Mouse (Mus musculus): ENCODE measurements around the gene Wdr73.

Wdr73 gene

GRCm38 (mm10) chr7:80894815-80895519 is 6.1 kb downstream of the Wdr73 start:
- DNase-seq (ENCODE audit: low spot score), result no peak

- no peak for DNase-seq (ENCODE audit: low spot score)
These were observed 6.9 kb downstream of the Wdr73 start for GRCm38 (mm10) chr7:80894196-80894595.

GRCm38 (mm10) chr7:80893753-80894129 is 7.3 kb downstream of the Wdr73 start:
- DNase-seq (ENCODE audit: low spot score), result no peak

DNA sequence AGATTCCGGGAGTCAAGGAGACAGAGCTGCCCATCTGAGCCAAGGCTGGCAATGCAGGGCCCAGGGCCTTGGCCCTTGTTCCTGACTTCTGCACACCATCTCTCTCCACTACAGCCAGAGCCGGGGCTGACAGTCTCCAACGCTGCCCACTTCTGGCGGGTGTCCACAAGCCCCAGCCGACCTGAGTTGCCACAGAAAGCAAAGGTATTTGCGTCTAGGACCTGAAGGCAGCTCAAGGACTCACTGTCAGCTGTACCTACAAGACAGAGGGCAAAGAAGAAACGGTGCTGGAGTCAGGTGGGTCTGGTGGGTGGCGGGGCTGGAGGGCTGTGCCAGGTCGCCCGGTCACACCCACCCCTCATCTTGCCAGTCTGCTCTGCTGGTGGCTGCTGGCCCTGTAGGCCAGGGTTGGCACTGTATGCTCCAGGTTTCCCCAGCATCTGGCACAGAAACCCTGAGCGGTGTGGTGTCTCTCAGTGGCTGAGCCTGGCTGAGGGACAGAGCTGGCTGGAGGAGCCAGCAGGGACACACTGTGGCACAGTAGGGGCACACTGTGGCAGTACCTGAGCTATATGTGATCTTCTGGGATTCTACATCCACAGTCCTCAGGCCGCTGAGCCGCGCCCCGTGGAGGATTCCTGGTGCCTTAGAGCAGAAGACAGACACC is 7.8 kb downstream of the Wdr73 start:
- no peak for DNase-seq (ENCODE audit: low spot score)

DNA sequence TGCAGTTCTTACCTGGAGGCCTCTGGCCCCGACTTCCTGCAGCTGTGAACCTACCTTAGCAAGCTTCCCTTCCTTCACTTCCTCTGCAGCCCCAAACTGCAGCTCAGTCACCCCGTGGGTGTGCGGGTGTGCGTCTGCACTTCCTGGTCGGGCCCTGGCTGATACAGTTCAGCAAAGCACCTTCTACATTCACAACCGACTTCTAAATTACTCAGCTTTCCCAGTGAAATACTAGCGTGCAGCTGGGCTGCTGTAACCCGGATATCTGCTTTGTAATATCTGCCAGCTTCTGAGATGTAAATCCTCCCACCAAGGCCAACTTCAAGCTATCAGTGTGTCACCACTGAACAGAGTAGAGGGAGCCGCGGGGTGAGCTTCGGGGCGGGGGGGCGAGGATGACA is 11.2 kb downstream of the Wdr73 start:
- DNase-seq (ENCODE audit: low spot score), result no peak

DNA sequence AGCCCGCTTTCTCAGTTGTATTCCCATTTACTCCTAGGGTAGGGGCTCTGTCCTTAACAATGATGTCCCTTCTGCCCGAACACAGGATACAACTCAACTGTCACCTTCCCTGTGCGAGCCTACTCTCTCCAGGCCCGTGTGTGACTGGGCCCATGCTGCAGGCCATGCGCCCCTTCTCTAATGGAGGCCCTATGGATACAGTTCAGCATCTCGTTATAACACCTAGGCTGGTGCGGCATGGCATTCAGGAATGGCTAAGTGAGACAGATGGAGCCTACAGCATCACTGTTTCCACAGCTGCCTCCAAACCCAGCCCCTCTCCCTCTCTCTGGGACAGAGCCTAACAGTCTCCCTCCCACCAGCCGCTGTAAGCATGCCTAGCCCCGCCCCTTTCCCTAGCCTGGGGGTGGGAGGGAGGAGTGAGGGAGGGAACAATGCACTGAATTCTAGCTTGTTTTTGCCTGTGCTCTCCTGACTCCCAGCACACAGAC is 12.0 kb downstream of the Wdr73 start:
- DNase-seq (ENCODE audit: low spot score), result peak; percentile 52

- DNase-seq (ENCODE audit: low spot score), result no peak
These were observed 12.5 kb downstream of the Wdr73 start for GRCm38 (mm10) chr7:80888595-80888994.

GRCm38 (mm10) chr7:80885666-80886065 is 15.4 kb downstream of the Wdr73 start:
- no peak for DNase-seq (ENCODE audit: low spot score)

DNA sequence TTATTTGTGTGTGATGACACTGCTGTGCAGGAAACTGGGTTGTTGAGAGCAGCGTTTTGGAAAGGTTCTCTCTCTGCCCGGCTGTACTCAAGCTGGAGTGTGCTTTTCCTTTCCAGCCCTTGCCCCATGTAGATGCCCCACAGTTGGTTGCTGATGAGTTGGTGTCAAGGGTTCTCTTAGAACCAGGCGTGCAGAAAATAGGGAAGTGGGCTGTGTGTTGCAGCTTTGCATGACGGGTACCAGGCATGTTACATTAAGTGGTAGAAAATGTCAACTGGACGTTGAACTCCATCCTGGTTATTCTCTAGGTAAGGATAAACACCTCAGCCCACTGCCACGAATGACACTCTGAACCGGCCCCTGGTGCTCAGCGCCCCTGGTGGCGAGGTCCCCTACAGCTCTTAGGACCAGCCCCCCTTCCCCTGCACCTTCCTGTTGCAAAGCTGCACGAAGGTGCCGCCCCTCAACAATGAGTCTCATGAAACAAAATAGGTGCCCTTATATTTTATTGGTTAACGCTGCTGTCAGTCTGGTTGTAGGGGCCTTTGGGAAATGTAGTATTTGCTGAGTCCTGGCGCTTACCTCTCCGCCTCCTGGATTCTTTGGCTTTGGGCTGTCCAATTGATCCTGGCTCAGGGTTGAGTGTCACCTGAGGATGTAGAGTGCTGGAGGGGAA is 18.1 kb downstream of the Wdr73 start:
- peak; percentile 44 for DNase-seq (ENCODE audit: low spot score)

GRCm38 (mm10) chr7:80875727-80876126 is 25.3 kb downstream of the Wdr73 start:
- DNase-seq (ENCODE audit: low spot score), result no peak

DNA sequence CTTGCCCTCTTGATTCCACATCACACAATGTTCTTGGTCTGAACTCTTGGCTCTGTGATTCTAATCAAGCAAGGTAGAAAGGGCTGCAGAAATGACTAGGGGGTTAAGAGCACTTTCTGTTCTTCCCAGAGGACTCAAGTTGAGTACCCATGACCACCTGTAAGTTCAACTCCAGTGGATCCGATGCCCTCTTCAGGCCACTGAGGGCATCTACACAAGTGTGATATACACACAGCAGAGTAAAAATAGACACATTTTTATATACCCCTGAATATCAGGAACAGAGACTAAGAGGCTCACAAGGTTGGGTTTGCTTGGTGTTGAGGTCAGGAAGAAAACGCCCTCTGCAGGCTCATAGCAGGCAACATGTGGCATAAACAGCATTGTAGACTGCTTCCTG is 27.4 kb downstream of the Wdr73 start:
- no peak for DNase-seq (ENCODE audit: low spot score)

GRCm38 (mm10) chr7:80873038-80873437 is 28.0 kb downstream of the Wdr73 start:
- DNase-seq (ENCODE audit: low spot score), result no peak

- DNase-seq (ENCODE audit: low spot score), result no peak
These were observed 32.4 kb downstream of the Wdr73 start for GRCm38 (mm10) chr7:80868686-80869085.

GRCm38 (mm10) chr7:80866514-80867147 is 34.4 kb downstream of the Wdr73 start:
- no peak for DNase-seq (ENCODE audit: low spot score)

- DNase-seq (ENCODE audit: low spot score), result no peak
These were observed 35.5 kb downstream of the Wdr73 start for GRCm38 (mm10) chr7:80865521-80865920.

GRCm38 (mm10) chr7:80864831-80865230 is 36.2 kb downstream of the Wdr73 start:
- no peak for DNase-seq (ENCODE audit: low spot score)

DNA sequence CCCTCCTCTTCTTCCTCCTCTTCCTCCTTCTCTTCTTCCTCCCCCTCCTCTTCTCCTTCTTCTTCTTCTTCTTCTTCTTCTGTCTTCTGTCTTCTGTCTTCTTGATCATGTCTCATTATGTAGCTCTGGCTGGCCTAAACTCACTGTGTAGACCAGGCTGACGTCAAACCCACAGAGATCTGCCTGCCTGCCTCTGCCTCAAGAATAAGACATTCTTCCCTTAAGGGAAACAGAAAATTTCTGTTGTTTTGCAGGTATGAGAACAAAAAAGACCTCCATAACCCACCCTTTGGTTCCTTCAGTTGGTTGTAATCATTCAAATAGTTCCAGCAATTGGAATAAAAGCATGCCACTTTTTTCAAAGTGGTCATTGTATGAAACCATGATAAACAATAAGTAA is 36.9 kb downstream of the Wdr73 start:
- DNase-seq (ENCODE audit: low spot score), result no peak

- no peak for DNase-seq (ENCODE audit: low spot score)
These were observed 37.5 kb downstream of the Wdr73 start for GRCm38 (mm10) chr7:80863520-80863919.

GRCm38 (mm10) chr7:80862475-80862874 is 38.6 kb downstream of the Wdr73 start:
- DNase-seq (ENCODE audit: low spot score), result no peak

- DNase-seq (ENCODE audit: low spot score), result peak; percentile 87
These were observed 40.3 kb downstream of the Wdr73 start, which contains the start of gene Zscan2 for GRCm38 (mm10) chr7:80860729-80861274. Gene Zscan2, plus strand, starts transcription at chr7:80860920.

DNA sequence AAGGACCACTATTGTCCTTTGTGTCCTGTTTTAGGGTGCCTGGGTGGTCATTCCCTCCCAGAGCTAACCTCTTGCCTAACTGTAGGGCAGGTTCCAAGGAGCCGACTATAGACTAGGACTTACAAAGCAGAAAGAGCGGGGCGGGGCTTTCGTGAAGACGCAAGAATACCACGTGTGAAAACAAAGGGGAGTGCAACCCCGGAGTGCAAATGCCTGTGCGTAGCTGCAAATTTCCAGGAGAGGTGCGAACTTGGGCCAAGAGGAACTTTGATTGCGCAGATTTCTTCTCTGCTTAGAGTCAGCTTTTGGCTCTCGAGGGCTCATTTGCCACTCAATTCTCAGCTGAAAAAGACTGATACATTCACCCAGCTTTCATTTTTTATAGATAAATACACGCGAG is 40.8 kb downstream of the Wdr73 start:
- DNase-seq (ENCODE audit: low spot score), result peak; percentile 63

DNA sequence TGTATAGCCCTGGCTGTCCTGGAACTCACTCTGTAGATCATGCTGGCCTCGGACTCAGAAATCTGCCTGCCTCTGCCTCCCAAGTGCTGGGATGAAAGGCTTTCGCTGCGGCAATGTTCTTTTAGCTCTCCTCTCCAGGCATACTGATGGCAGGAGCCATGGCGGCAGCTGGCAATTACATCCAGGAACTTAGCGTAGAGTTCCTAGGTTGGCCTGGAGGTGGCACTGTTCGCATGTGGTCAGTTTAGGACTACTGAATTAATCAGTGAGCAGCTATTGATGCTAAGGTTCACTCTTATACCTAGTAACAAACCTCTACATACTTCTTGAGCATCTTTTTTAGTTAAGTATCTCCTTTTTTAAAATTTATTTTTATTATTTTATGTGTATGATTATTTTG is 43.9 kb downstream of the Wdr73 start:
- DNase-seq (ENCODE audit: low spot score), result peak; percentile 75

All from ovary, postnatal 36 days (tissue).